Mouse (Mus musculus) frontal cortex, postnatal 36 days (tissue): Measurements from ENCODE around the gene Vipas39.
"Not testable (repeated sequence)": the region's sequence is repeated elsewhere in the genome, so short reads cannot be mapped to it uniquely, and the experiment has no call there.

Experiments used
- DNase-seq, 2 experiments: peaks; one replicate each; pipeline ENCODE4 v3.0.0; 2022; ENCODE audit warnings: low spot score in 2 of 2

The Vipas39 gene

DNA sequence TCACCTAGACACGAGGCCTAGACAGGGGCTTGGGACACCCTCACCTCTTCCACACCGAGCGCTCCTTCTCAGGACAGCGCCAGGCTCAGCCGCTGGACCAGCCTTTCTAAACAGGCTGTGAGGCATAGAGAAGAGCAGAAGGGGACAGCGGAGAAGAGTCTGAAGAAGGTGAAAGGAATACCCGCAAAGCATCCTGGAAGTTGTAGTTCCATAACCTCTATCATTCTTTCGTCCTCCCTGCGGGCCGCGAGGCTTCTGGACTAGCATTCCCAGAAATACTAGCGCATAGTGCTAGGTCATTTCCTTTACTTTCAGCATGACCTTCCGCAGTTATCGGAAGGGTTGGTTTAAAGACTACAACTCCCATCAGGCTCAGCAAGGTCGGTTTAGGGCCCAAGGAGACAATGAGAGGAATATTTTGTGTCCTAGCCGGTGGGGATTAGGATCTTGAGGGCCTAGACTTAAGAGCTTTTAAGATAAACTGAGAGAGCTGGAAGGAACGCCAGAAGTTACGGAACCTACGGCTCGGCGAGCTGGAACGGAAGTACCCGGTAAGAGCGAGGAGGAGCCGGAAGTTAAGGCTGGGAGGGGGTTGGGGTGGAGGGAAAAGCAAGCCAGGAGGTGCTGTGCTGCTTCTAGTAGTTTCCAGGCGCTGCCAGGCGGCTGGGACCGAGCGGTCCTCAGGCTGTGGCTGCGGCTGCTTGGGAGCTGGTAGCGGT, at the start of gene Vipas39, which contains the start of gene Ahsa1:
Gene Vipas39, minus strand, starts transcription at position 149 of the 719 bp plus-strand sequence.
Gene Ahsa1, plus strand, starts transcription at position 372 of the 719 bp plus-strand sequence.
- peak; percentile 90 to 96 for DNase-seq

- no peak for DNase-seq
These were observed 47.0 kb upstream of the Vipas39 start for GRCm38 (mm10) chr12:87313098-87313497.

GRCm38 (mm10) chr12:87306584-87306844, 40.5 kb upstream of the Vipas39 start:
- DNase-seq: not testable (repeated sequence)

GRCm38 (mm10) chr12:87305767-87306583, 39.9 kb upstream of the Vipas39 start:
- no peak for DNase-seq

DNA sequence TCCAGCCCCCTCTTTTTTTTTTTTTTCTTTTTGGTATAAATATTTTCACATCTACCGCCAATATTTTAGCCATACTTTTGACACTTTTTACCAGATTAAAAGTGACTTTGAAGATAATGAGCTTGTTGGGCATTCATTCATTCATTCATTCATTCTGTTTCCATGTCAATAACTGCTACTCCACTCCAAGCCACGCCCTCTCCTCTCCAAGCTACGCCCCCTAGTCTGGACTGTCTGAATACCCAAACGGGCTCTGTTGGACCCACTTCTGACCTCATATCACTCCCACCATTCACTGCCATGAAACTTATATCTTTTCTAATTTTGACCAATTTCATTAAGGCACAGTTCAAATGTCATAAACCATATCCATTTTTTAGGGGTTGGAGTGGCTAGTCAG, 35.1 kb upstream of the Vipas39 start:
- no peak for DNase-seq

- no peak for DNase-seq
These were observed 34.3 kb upstream of the Vipas39 start for GRCm38 (mm10) chr12:87300441-87300690.

GRCm38 (mm10) chr12:87299657-87300440, 33.8 kb upstream of the Vipas39 start, which contains the start of gene Ism2:
Gene Ism2 (minus strand): TSS chr12:87299705.
- peak in 1 of 2 experiments; percentile 20 for DNase-seq

DNA sequence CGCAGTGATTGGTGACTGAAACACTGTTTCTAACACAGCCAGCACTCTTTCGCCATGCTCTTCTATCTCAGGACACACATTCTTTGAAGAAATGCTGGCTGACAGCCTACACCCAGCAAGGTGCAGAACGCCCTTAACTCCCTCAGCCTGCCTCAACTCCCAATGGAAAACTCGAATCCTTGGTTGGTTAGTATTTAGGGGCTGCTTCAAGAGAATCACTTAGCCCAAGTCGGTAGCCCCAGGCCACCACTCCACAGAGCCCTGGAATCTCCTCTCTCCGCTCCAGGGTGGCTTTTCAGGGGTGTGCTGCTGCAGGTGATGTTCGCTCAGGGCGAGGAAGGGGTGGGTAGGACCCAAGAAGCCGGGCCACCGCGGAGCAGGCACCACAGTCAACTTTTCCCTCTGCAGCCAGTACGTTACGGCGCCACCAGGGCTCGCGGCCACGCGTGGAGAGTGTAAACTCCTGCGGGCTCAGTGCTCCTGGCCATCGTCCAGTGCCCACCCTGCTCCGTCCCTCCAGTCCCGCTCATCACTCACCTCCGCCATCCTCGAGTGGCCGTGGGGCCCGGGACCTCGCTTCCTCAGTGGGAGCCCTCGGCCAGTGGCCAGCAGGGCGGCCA, 33.1 kb upstream of the Vipas39 start:
- no peak for DNase-seq

GRCm38 (mm10) chr12:87293934-87294333, 27.9 kb upstream of the Vipas39 start:
- no peak for DNase-seq

- no peak for DNase-seq
These were observed 23.0 kb upstream of the Vipas39 start for GRCm38 (mm10) chr12:87289100-87289499.

DNA sequence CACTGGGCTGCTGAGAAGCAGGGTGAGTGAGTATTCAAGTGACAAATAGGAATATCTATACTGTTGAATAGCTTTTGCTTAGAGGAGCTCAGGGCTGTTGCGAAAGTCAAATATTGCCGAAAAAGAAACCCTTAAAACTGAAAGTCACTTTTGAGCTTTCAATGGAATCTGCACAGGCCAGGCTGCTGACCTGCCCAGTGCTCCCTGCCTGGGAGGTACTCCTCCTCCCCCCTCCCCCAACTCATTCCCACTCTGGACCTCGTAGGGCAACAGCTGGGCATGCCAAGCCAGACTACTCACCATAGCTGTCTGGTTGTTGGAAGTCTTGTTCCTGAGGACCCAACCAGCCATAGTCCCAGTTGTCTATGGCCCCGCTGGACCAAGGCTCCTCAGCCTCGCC, 18.7 kb upstream of the Vipas39 start:
- DNase-seq: no peak

DNA sequence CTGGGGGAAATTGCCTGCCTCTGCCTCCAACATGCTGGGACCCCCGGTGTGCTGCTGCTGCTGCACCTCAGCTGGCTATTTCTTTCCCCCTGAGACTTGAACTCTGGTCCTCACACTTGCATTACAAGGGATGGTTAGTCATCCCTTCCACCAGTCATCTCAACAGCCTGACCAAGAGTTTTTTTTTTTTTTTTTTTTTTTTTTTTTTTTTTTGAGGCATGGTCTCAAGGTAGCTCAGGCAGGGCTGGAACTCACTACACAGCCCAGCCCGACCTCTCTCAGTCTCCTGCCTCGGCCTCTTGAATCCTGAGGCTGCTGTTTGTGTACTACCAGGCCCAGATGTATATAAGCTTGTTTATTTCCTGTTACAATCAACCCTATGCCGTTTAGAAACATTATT, 18.2 kb upstream of the Vipas39 start:
- DNase-seq: no peak

- no peak for DNase-seq
These were observed 17.6 kb upstream of the Vipas39 start for GRCm38 (mm10) chr12:87283706-87284105.

DNA sequence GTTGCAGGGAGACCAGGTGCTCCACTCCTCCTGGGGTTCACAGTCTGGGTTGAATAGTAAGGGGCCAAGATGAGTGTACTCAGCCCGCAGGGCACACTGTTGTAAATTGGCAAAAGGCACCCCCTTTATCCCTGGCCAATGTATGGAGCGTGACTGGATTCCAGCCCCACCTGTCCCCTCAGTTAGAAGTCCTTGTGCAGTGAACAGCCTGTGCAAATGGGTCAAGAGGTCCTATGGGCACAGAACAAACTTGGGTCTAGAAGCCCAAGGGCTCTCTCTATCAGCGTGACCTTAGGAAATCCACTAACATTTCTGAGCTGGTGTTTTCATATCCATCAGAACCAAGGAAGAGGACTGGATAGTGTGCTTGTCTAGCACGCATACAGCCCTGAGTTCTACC, 16.7 kb upstream of the Vipas39 start:
- no peak for DNase-seq

- DNase-seq: no peak
These were observed 15.7 kb upstream of the Vipas39 start for GRCm38 (mm10) chr12:87281766-87282165.

- DNase-seq: no peak
These were observed 13.8 kb upstream of the Vipas39 start for GRCm38 (mm10) chr12:87279879-87280278.

- DNase-seq: no peak
These were observed 13.3 kb upstream of the Vipas39 start for GRCm38 (mm10) chr12:87279350-87279749.

DNA sequence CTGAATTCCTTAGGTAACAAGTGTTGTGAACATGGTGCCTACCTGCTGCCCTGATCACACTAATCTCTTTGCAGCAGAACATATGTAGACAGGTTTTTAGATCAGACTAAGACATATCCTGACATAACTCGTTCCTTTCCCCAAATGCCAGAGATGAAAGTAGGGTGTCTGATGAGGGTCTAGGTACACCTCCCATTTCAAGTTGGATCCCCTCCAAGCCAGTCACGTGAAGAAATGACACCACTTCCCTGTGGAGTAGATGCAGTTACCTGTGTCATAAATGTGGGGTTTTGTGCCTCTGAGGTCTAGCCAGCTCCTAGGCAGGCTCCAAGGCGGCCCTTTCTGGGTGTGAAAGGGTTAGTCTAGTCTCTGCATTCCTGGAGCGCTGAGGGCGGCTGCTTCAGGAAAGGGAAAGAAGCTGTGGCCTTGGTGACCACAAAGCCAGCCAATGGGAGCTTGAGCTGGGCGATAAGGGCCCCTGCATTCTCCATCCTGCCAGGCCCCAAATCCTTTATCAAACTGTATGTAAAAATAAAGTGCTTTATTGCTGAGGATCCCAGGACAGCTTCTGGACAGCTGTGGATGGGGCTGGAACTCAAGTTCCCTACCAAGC, 12.2 kb upstream of the Vipas39 start:
- DNase-seq: no peak

GRCm38 (mm10) chr12:87277251-87277650, 11.2 kb upstream of the Vipas39 start:
- DNase-seq: not testable (repeated sequence)

- DNase-seq: no peak
These were observed 9.1 kb upstream of the Vipas39 start for GRCm38 (mm10) chr12:87274853-87275831.
